Mouse (Mus musculus) midbrain, embryonic 14.5 days (tissue): ENCODE data around the gene Chrne. TPM values are rescaled to one million over a fixed set of nuclear protein-coding genes. Genes with fewer than 3 reads are reported as not detected.

Source experiments
- ATAC-seq: fragments of 200-750 bp; cut with Nextera tagmentation; 2 replicates; pipeline ENCODE4 v1.8.0; 2017; ENCODE audit warnings: moderate number of reproducible peaks, moderate library complexity; ENCODE audit not compliant: low FRiP score, low TSS enrichment
- DNase-seq: peaks from one replicate; pipeline ENCODE4 v3.0.0-alpha.2; 2015
- H3K27ac ChIP-seq: fragments of 300-500 bp; sonication (generic); replicated peaks from 2 replicates; pipeline ENCODE4 v1.5.1; 2014; ENCODE audit warnings: mild to moderate bottlenecking, low read depth, low read length, moderate library complexity
- H3K27me3 ChIP-seq: fragments of 300-500 bp; sonication (generic); 2 replicates; pipeline ENCODE4 v1.6.1; 2014; ENCODE audit warnings: low read length, control low read depth, mixed read lengths; ENCODE audit not compliant: control insufficient read depth, insufficient read depth
- H3K36me3 ChIP-seq: fragments of 300-500 bp; sonication (generic); 2 replicates; pipeline ENCODE4 v1.6.1; 2014; ENCODE audit warnings: low read length, control low read depth; ENCODE audit not compliant: control insufficient read depth, insufficient read depth
- H3K4me1 ChIP-seq: fragments of 300-500 bp; sonication (generic); 2 replicates; pipeline ENCODE4 v1.6.1; 2014; ENCODE audit warnings: mild to moderate bottlenecking, antibody characterized with exemption, low read length, control low read depth; ENCODE audit not compliant: control insufficient read depth, insufficient read depth
- H3K4me2 ChIP-seq: fragments of 300-500 bp; sonication (generic); 2 replicates; pipeline ENCODE4 v1.6.1; 2014; ENCODE audit warnings: mild to moderate bottlenecking, low read length, moderate library complexity
- H3K4me3 ChIP-seq: fragments of 300-500 bp; sonication (generic); replicated peaks from 2 replicates; pipeline ENCODE4 v1.5.1; 2014; ENCODE audit warnings: low read depth, low read length
- H3K9ac ChIP-seq: fragments of 300-500 bp; sonication (generic); replicated peaks from 2 replicates; pipeline ENCODE4 v1.6.1; 2014; ENCODE audit warnings: mild to moderate bottlenecking, low read length, moderate library complexity
- H3K9me3 ChIP-seq: fragments of 300-500 bp; sonication (generic); 2 replicates; pipeline ENCODE4 v1.6.1; 2016; ENCODE audit warnings: low read length, control low read depth, mixed read lengths; ENCODE audit not compliant: control insufficient read depth
- WGBS: fragments of 180-500 bp; shearing (Covaris S2); extraction: QIAGEN DNeasy Blood & Tissue Kit; methylation state at CpG from one replicate; pipeline ENCODE4 v1.1.7; 2014; 5-methylcytosine and 5-hydroxymethylcytosine counted together
- polyA plus RNA-seq: library from polyadenylated mRNA; unstranded; fragments of >200 nt; fragmentation: Nextera tagmentation; extraction: Ambion mirVana; gene quantifications from 2 replicates; pipeline ENCODE4 v1.2.1, GENCODE M21; 2014

Chrne gene
- polyA plus RNA-seq, 1 experiment from 2014 or later: not detected

- Histone ChIP-seq H3K4me2 (no peak overlapping the region), H3K27me3 (no peaks in the 10 kb centered on the region), H3K9me3 (no peaks in the 10 kb centered on the region), H3K36me3 (peaks cover 22% of the 10 kb centered on the region; the same call in 1 of the 2 replicates), H3K4me1 (peaks cover 14% of the 10 kb centered on the region), H3K4me3 (no peak overlapping the region), H3K27ac (no peak overlapping the region), H3K9ac (no peak overlapping the region)
- no peak for ATAC-seq
- WGBS: 90% methylated on average over 5 of the region's 5 CpGs
- no peak for DNase-seq
These were observed 39.5 kb upstream of the Chrne start for GRCm38 (mm10) chr11:70658521-70658920.

DNA sequence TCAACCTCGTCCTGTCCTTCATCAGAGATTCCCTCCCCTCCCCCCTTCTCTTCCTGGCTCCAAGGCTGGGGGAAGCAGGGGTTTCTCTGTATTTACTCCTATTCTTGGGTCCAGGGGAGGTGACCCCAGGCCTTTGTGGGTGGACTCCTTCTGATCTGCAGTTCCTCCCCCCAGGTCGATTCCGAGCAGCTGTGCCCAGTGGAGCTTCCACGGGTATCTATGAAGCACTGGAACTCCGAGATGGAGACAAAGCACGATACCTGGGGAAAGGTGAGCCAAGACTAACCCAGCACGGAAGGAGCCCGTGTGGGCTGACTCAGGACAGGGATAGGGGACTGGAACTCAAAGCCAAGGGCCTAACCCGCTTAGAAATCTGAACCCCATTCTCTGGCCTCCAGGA, 39.0 kb upstream of the Chrne start:
- 70% methylated on average over 9 of the region's 9 CpGs for WGBS
- Histone ChIP-seq H3K9ac (0 out of 2 replicates have a peak overlapping the region, but pooled peaks have one; percentile 6), H3K4me3 (no peak overlapping the region), H3K4me2 (no peak overlapping the region), H3K9me3 (no peaks in the 10 kb centered on the region), H3K4me1 (peaks cover 17% of the 10 kb centered on the region), H3K36me3 (peaks cover 18% of the 10 kb centered on the region; the same call in 1 of the 2 replicates), H3K27me3 (no peaks in the 10 kb centered on the region), H3K27ac (no peak overlapping the region)
- no peak for DNase-seq
- ATAC-seq: no peak

DNA sequence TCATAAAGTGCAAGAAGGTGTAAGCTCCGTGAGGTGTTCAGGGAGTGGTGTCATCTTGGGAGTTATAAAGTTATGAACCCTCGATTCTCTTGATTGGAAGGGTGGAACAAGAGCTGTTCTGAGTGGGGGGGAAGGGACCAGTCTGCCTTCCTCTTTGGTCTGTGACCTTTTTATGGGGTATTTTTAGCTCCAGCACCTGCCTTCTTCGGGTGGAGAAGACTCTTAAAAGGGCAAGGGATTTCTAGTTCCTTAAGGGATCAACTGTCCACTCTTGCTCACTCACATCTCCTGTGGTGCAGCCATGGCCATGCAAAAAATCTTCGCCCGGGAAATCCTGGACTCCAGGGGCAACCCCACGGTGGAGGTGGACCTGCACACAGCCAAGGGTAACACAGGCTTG, 38.6 kb upstream of the Chrne start:
- H3K4me2 ChIP-seq: no peak overlapping the region
- no peak for DNase-seq
- H3K9me3 ChIP-seq: no peaks in the 10 kb centered on the region
- ATAC-seq: no peak
- H3K27ac ChIP-seq: no peak overlapping the region
- no peak overlapping the region for H3K4me3 ChIP-seq
- H3K4me1 ChIP-seq: peaks cover 21% of the 10 kb centered on the region
- peaks cover 18% of the 10 kb centered on the region; the same call in 1 of the 2 replicates for H3K36me3 ChIP-seq
- no peaks in the 10 kb centered on the region for H3K27me3 ChIP-seq
- H3K9ac ChIP-seq: no peak overlapping the region
- WGBS: 57% methylated on average over 6 of the region's 6 CpGs

DNA sequence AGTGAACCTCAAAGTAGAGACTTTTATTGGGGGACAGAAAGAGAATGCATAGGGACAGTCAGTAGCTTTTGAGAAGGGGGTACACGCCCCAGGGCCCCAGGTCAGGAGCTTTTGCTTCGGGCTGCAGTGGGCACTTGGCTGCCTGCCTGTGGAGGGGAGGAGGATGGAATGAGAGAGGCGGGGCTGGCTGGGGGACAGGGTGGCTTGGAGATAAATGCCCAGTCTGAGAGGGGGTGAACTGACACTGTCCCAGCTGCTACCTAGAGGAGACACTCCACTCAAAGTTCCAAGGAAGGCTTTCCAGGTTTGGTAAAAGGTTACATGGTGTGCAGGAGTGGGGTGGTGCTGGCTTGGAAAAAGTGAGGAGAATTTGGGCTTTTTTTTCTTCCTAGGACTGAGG, 37.9 kb upstream of the Chrne start, which contains the start of gene Eno3:
Gene Eno3, plus strand, starts transcription at position 239 of the 400 bp plus-strand sequence.
- DNase-seq (no peak), ATAC-seq (no peak)
- peaks cover 18% of the 10 kb centered on the region for H3K36me3 ChIP-seq
- H3K27me3 ChIP-seq: no peaks in the 10 kb centered on the region
- H3K9ac ChIP-seq: peak within 1 kb of the TSS; percentile 97; the same call in 1 of the 2 replicates
- no peaks in the 10 kb centered on the region for H3K9me3 ChIP-seq
- peak within 1 kb of the TSS; percentile 86 for H3K4me2 ChIP-seq
- peak within 1 kb of the TSS; percentile 99 for H3K4me3 ChIP-seq
- 0 out of 2 replicates have a peak within 1 kb of the TSS, but pooled peaks have one; percentile 42 for H3K27ac ChIP-seq
- 13% methylated on average over 3 of the region's 3 CpGs for WGBS
- H3K4me1 ChIP-seq: peaks cover 27% of the 10 kb centered on the region

DNA sequence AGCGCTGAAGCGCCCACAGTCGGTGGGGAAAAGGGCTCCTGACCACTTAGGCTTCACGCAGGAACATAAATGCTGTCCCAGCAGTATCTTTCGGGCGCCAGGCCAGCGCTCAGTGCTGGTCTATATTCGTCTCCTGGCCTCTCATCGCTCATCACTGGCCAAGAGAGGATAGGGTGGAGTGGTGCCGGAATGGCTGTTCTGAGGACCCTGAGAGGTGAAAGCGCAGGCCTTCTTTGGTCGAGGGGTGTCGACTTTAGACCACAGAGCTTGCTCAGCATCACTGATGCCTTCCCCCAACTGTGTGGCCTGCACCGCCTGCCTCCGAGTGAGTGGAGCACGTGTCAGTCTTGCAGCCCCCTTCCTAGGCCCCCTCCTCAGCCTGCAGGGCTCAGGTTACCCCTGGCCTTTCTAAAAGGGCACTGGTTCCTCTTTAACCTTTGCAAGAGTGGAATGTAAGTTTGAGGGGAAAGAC, 37.5 kb upstream of the Chrne start:
- peaks cover 28% of the 10 kb centered on the region for H3K4me1 ChIP-seq
- no peaks in the 10 kb centered on the region for H3K9me3 ChIP-seq
- H3K27ac ChIP-seq: no peak overlapping the region
- peaks cover 20% of the 10 kb centered on the region for H3K36me3 ChIP-seq
- peak; percentile 32 for DNase-seq
- H3K4me3 ChIP-seq: peak overlapping the region; percentile 99
- peak overlapping the region; percentile 86 for H3K4me2 ChIP-seq
- no peak for ATAC-seq
- H3K9ac ChIP-seq: peak overlapping the region; percentile 97; the same call in 1 of the 2 replicates
- WGBS: 3% methylated on average over 16 of the region's 16 CpGs
- no peaks in the 10 kb centered on the region for H3K27me3 ChIP-seq

DNA sequence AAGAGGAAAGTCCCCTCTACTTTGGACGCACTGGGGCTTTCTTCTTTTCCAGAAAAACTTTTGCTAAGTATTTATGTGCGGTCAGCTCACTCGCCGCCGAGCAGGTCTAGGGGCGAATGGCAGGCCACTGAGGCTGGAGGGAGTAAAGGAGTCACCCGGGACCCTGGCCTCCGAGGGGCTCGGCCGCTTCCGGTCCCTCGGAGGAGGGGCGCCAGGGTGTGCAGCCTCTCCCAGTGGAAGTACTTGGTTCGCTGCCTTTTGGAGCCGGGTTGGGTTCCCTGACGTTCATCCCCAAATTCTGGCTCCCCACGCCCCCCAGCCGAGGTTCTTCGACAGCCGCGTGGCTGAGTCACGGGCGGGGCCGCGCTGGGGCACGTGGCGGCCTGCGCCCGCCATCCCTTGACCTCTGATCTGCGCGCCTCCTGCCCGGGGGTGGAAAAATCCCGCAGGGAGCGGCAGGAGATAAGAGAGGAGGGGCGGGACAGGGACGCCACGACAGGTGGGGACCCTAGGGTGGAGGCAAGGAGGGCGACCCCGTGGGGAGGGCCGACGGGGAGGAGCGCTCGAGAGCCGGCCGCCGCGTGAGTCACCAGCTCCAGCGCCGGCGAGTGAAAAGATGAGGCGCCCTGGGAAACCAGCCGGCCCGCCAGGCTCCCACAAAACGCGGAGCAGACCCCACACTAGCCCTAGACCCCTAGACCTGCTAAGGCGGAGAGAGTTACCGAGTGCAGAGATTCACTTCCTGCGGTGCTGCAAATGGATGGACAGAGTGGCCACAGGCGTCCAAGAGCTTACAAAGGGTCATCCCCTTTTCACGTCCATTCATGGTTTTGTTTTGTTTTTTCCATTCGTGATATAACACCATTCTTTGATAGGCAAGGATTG, 36.8 kb upstream of the Chrne start:
- Histone ChIP-seq H3K9ac (peak overlapping the region; percentile 97), H3K27ac (peak overlapping the region; percentile 42; the same call in 1 of the 2 replicates), H3K36me3 (peaks cover 26% of the 10 kb centered on the region), H3K9me3 (no peaks in the 10 kb centered on the region), H3K4me2 (peak overlapping the region; percentile 86), H3K4me3 (peak overlapping the region; percentile 99), H3K4me1 (peaks cover 28% of the 10 kb centered on the region), H3K27me3 (no peaks in the 10 kb centered on the region)
- ATAC-seq: no peak
- WGBS: under 1% methylated on average over 61 of the region's 61 CpGs
- DNase-seq: peak; percentile 57

DNA sequence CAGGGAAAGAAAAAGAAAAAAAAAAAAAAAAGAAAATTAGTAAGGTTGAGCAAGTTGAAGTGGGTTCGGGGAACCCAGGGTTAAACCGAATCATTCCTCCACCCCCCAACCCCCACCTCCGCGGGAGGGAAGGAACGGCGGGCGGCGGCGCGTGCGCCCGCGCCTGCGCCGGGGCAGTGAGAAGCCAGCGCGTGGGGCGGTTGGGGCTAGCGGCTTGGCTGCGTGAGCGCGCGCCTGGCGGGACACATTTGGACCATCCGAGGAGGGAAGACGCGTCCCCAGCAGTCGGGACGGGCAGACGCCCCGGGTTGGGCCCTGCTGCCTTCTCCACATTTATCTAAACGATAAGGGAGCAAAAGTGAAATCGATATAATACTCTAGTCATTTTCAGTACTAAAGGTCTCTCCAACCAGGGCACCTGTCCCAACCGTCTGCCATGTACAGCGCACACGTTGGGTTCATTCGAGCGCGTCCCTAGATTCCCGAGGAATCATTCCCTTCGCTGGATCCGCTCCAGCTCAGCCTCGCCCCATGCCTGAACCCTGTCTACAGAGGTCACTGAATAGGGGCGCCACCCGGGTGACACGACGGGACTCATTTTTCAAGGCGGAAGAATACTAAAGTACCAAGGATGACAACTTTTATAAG, 36.0 kb upstream of the Chrne start:
- ATAC-seq: peak; percentile 56
- no peaks in the 10 kb centered on the region for H3K9me3 ChIP-seq
- H3K36me3 ChIP-seq: peaks cover 30% of the 10 kb centered on the region
- H3K4me1 ChIP-seq: peaks cover 28% of the 10 kb centered on the region
- H3K4me2 ChIP-seq: peak overlapping the region; percentile 86
- under 1% methylated on average over 48 of the region's 48 CpGs for WGBS
- peak overlapping the region; percentile 96 for H3K27ac ChIP-seq
- H3K27me3 ChIP-seq: no peaks in the 10 kb centered on the region
- H3K4me3 ChIP-seq: peak overlapping the region; percentile 99
- peak; percentile 92 for DNase-seq
- peak overlapping the region; percentile 97 for H3K9ac ChIP-seq

GRCm38 (mm10) chr11:70654198-70654922, 35.3 kb upstream of the Chrne start, which contains the start of gene Pfn1:
TSS of gene Pfn1 (minus strand) at chr11:70654644.
- peak within 1 kb of the TSS; percentile 97 for H3K9ac ChIP-seq
- H3K27me3 ChIP-seq: no peaks in the 10 kb centered on the region
- H3K36me3 ChIP-seq: peaks cover 37% of the 10 kb centered on the region
- peak within 1 kb of the TSS; percentile 96 for H3K27ac ChIP-seq
- H3K4me1 ChIP-seq: peaks cover 28% of the 10 kb centered on the region
- peak; percentile 57 for ATAC-seq
- H3K4me3 ChIP-seq: peak within 1 kb of the TSS; percentile 99
- peak; percentile 90 for DNase-seq
- H3K9me3 ChIP-seq: no peaks in the 10 kb centered on the region
- H3K4me2 ChIP-seq: peak within 1 kb of the TSS; percentile 86
- under 1% methylated on average over 61 of the region's 61 CpGs for WGBS
